Mouse (Mus musculus): Measurements from ENCODE around the gene Kcnip1. TPM values are rescaled to one million over a fixed set of nuclear protein-coding genes. Genes with fewer than 3 reads are reported as not detected.

Kcnip1 gene
- polyA plus RNA-seq, 1 experiment from 2014 or later = 3.5 TPM

GRCm38 (mm10) chr11:34001938-34002592, 9.1 kb upstream of the Kcnip1 start:
- H3K4me3 ChIP-seq (ENCODE audit: low read depth, low read length) = no peak overlapping the region
- no peak overlapping the region for H3K9ac ChIP-seq (replicated peaks; ENCODE audit: low read length)
- WGBS = 9% methylated on average over 5 of the region's 5 CpGs
- H3K9me3 ChIP-seq (replicated peaks; ENCODE audit: control insufficient read depth, low read length) = no peaks in the 10 kb centered on the region
- peak; percentile 74 for DNase-seq (ENCODE audit: low spot score)
- no peak overlapping the region for H3K27ac ChIP-seq (replicated peaks; ENCODE audit: low read depth, low read length)
- no peaks in the 10 kb centered on the region for H3K4me1 ChIP-seq (ENCODE audit: control insufficient read depth, insufficient read depth, low read length)
- no peaks in the 10 kb centered on the region for H3K36me3 ChIP-seq (replicated peaks; ENCODE audit: control insufficient read depth, insufficient read depth, low read depth, low read length)
- ATAC-seq (replicated peaks; ENCODE audit: insufficient number of reproducible peaks, low FRiP score, low TSS enrichment, low read depth) = 0 out of 2 replicates have a peak, but pooled peaks have one; percentile 29
- H3K27me3 ChIP-seq (ENCODE audit: control insufficient read depth, insufficient read depth, low read length) = no peaks in the 10 kb centered on the region
- H3K4me2 ChIP-seq (ENCODE audit: low read depth, low read length) = no peak overlapping the region

GRCm38 (mm10) chr11:34000416-34000815, 7.5 kb upstream of the Kcnip1 start:
- H3K27ac ChIP-seq (replicated peaks; ENCODE audit: low read depth, low read length) = no peak overlapping the region
- H3K27me3 ChIP-seq (ENCODE audit: control insufficient read depth, insufficient read depth, low read length) = no peaks in the 10 kb centered on the region
- H3K4me2 ChIP-seq (ENCODE audit: low read depth, low read length) = no peak overlapping the region
- no peaks in the 10 kb centered on the region for H3K36me3 ChIP-seq (replicated peaks; ENCODE audit: control insufficient read depth, insufficient read depth, low read depth, low read length)
- DNase-seq (ENCODE audit: low spot score) (no peak), ATAC-seq (replicated peaks; ENCODE audit: insufficient number of reproducible peaks, low FRiP score, low TSS enrichment, low read depth) (no peak)
- no peak overlapping the region for H3K9ac ChIP-seq (replicated peaks; ENCODE audit: low read length)
- no peaks in the 10 kb centered on the region for H3K4me1 ChIP-seq (ENCODE audit: control insufficient read depth, insufficient read depth, low read length)
- WGBS = 80% methylated on average over 3 of the region's 3 CpGs
- no peak overlapping the region for H3K4me3 ChIP-seq (ENCODE audit: low read depth, low read length)
- no peaks in the 10 kb centered on the region for H3K9me3 ChIP-seq (replicated peaks; ENCODE audit: control insufficient read depth, low read length)

GRCm38 (mm10) chr11:33998244-33998643, 5.3 kb upstream of the Kcnip1 start:
- WGBS = 56% methylated on average over 10 of the region's 10 CpGs
- Histone ChIP-seq H3K27me3 (ENCODE audit: control insufficient read depth, insufficient read depth, low read length) (no peaks in the 10 kb centered on the region), H3K9me3 (replicated peaks; ENCODE audit: control insufficient read depth, low read length) (no peaks in the 10 kb centered on the region), H3K9ac (replicated peaks; ENCODE audit: low read length) (no peak overlapping the region), H3K4me2 (ENCODE audit: low read depth, low read length) (no peak overlapping the region), H3K4me1 (ENCODE audit: control insufficient read depth, insufficient read depth, low read length) (no peaks in the 10 kb centered on the region), H3K4me3 (ENCODE audit: low read depth, low read length) (no peak overlapping the region), H3K36me3 (replicated peaks; ENCODE audit: control insufficient read depth, insufficient read depth, low read depth, low read length) (no peaks in the 10 kb centered on the region), H3K27ac (replicated peaks; ENCODE audit: low read depth, low read length) (no peak overlapping the region)
- ATAC-seq (replicated peaks; ENCODE audit: insufficient number of reproducible peaks, low FRiP score, low TSS enrichment, low read depth) = no peak
- no peak for DNase-seq (ENCODE audit: low spot score)

DNA sequence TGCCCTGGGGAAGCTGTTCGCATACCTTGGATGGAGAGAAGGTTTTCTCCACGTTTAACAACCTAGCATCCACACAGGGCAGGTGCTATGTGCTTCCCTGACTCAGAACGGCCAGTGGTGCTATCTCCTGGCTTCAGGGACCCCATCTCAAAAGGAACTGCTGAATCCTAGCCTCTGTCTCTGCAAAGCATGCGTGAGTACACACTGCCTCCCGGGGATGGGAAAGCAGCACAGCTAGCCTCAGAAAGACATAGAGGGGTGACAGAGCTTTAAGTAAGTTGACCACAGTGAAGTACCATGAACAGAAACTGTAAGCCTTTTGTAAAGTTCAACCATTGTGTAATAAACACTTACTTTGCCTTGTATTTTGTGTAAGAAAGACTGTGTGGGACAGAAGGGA, 544 bp upstream of the Kcnip1 start:
- Histone ChIP-seq H3K4me1 (ENCODE audit: control insufficient read depth, insufficient read depth, low read length) (no peaks in the 10 kb centered on the region), H3K27ac (replicated peaks; ENCODE audit: low read depth, low read length) (no peak overlapping the region), H3K4me3 (ENCODE audit: low read depth, low read length) (no peak overlapping the region), H3K27me3 (ENCODE audit: control insufficient read depth, insufficient read depth, low read length) (no peaks in the 10 kb centered on the region), H3K9me3 (replicated peaks; ENCODE audit: control insufficient read depth, low read length) (no peaks in the 10 kb centered on the region), H3K4me2 (ENCODE audit: low read depth, low read length) (no peak overlapping the region; the same call in 1 of the 2 replicates), H3K9ac (replicated peaks; ENCODE audit: low read length) (no peak overlapping the region), H3K36me3 (replicated peaks; ENCODE audit: control insufficient read depth, insufficient read depth, low read depth, low read length) (no peaks in the 10 kb centered on the region)
- ATAC-seq (replicated peaks; ENCODE audit: insufficient number of reproducible peaks, low FRiP score, low TSS enrichment, low read depth) = no peak
- 58% methylated on average over 5 of the region's 5 CpGs for WGBS
- no peak for DNase-seq (ENCODE audit: low spot score)

- Histone ChIP-seq H3K27ac (replicated peaks; ENCODE audit: low read depth, low read length) (no peak overlapping the region), H3K4me3 (ENCODE audit: low read depth, low read length) (no peak overlapping the region), H3K36me3 (replicated peaks; ENCODE audit: control insufficient read depth, insufficient read depth, low read depth, low read length) (no peaks in the 10 kb centered on the region), H3K9ac (replicated peaks; ENCODE audit: low read length) (no peak overlapping the region), H3K9me3 (replicated peaks; ENCODE audit: control insufficient read depth, low read length) (no peaks in the 10 kb centered on the region), H3K27me3 (ENCODE audit: control insufficient read depth, insufficient read depth, low read length) (no peaks in the 10 kb centered on the region), H3K4me1 (ENCODE audit: control insufficient read depth, insufficient read depth, low read length) (no peaks in the 10 kb centered on the region), H3K4me2 (ENCODE audit: low read depth, low read length) (no peak overlapping the region)
- ATAC-seq (replicated peaks; ENCODE audit: insufficient number of reproducible peaks, low FRiP score, low TSS enrichment, low read depth) (no peak), DNase-seq (ENCODE audit: low spot score) (no peak)
- WGBS = 84% methylated on average over 5 of the region's 5 CpGs
Observed at GRCm38 (mm10) chr11:33990002-33990401, 3.0 kb downstream of the Kcnip1 start.

DNA sequence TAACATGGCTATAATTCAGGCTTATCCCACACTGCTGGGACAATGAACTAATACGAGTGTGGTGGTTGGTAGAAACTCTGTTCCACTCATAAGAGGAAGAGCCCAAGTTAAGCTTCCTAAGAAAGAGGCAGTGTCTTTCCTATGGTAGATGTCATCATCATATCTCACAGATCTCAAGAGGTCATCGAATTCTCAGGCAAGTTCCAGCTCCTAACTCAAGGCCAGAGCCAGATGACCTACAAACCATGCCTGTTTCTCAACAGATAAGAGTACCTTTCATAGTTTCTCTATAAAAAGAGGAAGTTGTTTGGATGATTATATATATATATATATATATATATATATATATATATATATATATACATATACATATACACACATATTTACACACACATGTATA, 6.4 kb downstream of the Kcnip1 start:
- H3K36me3 ChIP-seq (replicated peaks; ENCODE audit: control insufficient read depth, insufficient read depth, low read depth, low read length) = no peaks in the 10 kb centered on the region
- no peak overlapping the region for H3K27ac ChIP-seq (replicated peaks; ENCODE audit: low read depth, low read length)
- no peak overlapping the region for H3K4me3 ChIP-seq (ENCODE audit: low read depth, low read length)
- 85% methylated on average over 2 of the region's 2 CpGs for WGBS
- H3K9ac ChIP-seq (replicated peaks; ENCODE audit: low read length) = no peak overlapping the region
- no peak overlapping the region for H3K4me2 ChIP-seq (ENCODE audit: low read depth, low read length)
- H3K27me3 ChIP-seq (ENCODE audit: control insufficient read depth, insufficient read depth, low read length) = no peaks in the 10 kb centered on the region
- no peak for ATAC-seq (replicated peaks; ENCODE audit: insufficient number of reproducible peaks, low FRiP score, low TSS enrichment, low read depth)
- DNase-seq (ENCODE audit: low spot score) = no peak
- no peaks in the 10 kb centered on the region for H3K4me1 ChIP-seq (ENCODE audit: control insufficient read depth, insufficient read depth, low read length)
- H3K9me3 ChIP-seq (replicated peaks; ENCODE audit: control insufficient read depth, low read length) = no peaks in the 10 kb centered on the region

GRCm38 (mm10) chr11:33980146-33980545, 12.8 kb downstream of the Kcnip1 start:
- Histone ChIP-seq H3K4me1 (ENCODE audit: control insufficient read depth, insufficient read depth, low read length) (no peaks in the 10 kb centered on the region), H3K9ac (replicated peaks; ENCODE audit: low read length) (no peak overlapping the region), H3K9me3 (replicated peaks; ENCODE audit: control insufficient read depth, low read length) (no peaks in the 10 kb centered on the region), H3K27ac (replicated peaks; ENCODE audit: low read depth, low read length) (no peak overlapping the region), H3K4me3 (ENCODE audit: low read depth, low read length) (no peak overlapping the region), H3K36me3 (replicated peaks; ENCODE audit: control insufficient read depth, insufficient read depth, low read depth, low read length) (no peaks in the 10 kb centered on the region), H3K4me2 (ENCODE audit: low read depth, low read length) (no peak overlapping the region), H3K27me3 (ENCODE audit: control insufficient read depth, insufficient read depth, low read length) (no peaks in the 10 kb centered on the region)
- 50% methylated on average over 4 of the region's 4 CpGs for WGBS
- DNase-seq (ENCODE audit: low spot score) (peak; percentile 60), ATAC-seq (replicated peaks; ENCODE audit: insufficient number of reproducible peaks, low FRiP score, low TSS enrichment, low read depth) (no peak)

- Histone ChIP-seq H3K9me3 (replicated peaks; ENCODE audit: control insufficient read depth, low read length) (no peaks in the 10 kb centered on the region), H3K4me1 (ENCODE audit: control insufficient read depth, insufficient read depth, low read length) (no peaks in the 10 kb centered on the region), H3K4me2 (ENCODE audit: low read depth, low read length) (no peak overlapping the region), H3K27ac (replicated peaks; ENCODE audit: low read depth, low read length) (no peak overlapping the region), H3K9ac (replicated peaks; ENCODE audit: low read length) (no peak overlapping the region), H3K4me3 (ENCODE audit: low read depth, low read length) (no peak overlapping the region), H3K27me3 (ENCODE audit: control insufficient read depth, insufficient read depth, low read length) (no peaks in the 10 kb centered on the region), H3K36me3 (replicated peaks; ENCODE audit: control insufficient read depth, insufficient read depth, low read depth, low read length) (no peaks in the 10 kb centered on the region)
- WGBS = 87% methylated on average over 2 of the region's 2 CpGs
- ATAC-seq (replicated peaks; ENCODE audit: insufficient number of reproducible peaks, low FRiP score, low TSS enrichment, low read depth) (no peak), DNase-seq (ENCODE audit: low spot score) (no peak)
Observed at GRCm38 (mm10) chr11:33975121-33975520, 17.8 kb downstream of the Kcnip1 start.

All from embryonic facial prominence, embryonic 11.5 days (tissue).